Mouse (Mus musculus) intestine, embryonic 14.5 days (tissue): Measurements from ENCODE around the gene Ddah1. TPM values are rescaled to one million over a fixed set of nuclear protein-coding genes. Genes with fewer than 3 reads are reported as not detected.

Experiments used
- ATAC-seq: fragments of 200-750 bp; cut with Nextera tagmentation; replicated peaks from 2 replicates; pipeline ENCODE4 v1.8.0; 2017; ENCODE audit warnings: low read depth, moderate number of reproducible peaks, moderate TSS enrichment, moderate library complexity; ENCODE audit not compliant: low FRiP score, low TSS enrichment
- DNase-seq: peaks from one replicate; pipeline ENCODE4 v3.0.0-alpha.2; 2018; ENCODE audit warnings: low spot score
- H3K27ac ChIP-seq: fragments of 300-500 bp; sonication (generic); 2 replicates; pipeline ENCODE4 v1.5.1; 2014; ENCODE audit warnings: low read depth, mild to moderate bottlenecking, control low read depth
- H3K27me3 ChIP-seq: fragments of 300-500 bp; sonication (generic); replicated peaks from 2 replicates; pipeline ENCODE4 v1.6.1; 2014; ENCODE audit warnings: low read length, control low read depth; ENCODE audit not compliant: control insufficient read depth, insufficient read depth
- H3K36me3 ChIP-seq: fragments of 300-500 bp; sonication (generic); 2 replicates; pipeline ENCODE4 v1.6.1; 2014; ENCODE audit warnings: low read length, control low read depth; ENCODE audit not compliant: control insufficient read depth, insufficient read depth
- H3K4me1 ChIP-seq: fragments of 300-500 bp; sonication (generic); replicated peaks from 2 replicates; pipeline ENCODE4 v1.6.1; 2014; ENCODE audit warnings: low read length, control low read depth, mixed read lengths; ENCODE audit not compliant: control insufficient read depth, insufficient read depth
- H3K4me2 ChIP-seq: fragments of 300-500 bp; sonication (generic); 2 replicates; pipeline ENCODE4 v1.6.1; 2014; ENCODE audit warnings: low read length
- H3K4me3 ChIP-seq: fragments of 300-500 bp; sonication (generic); 2 replicates; pipeline ENCODE4 v1.5.1; 2014; ENCODE audit warnings: low read depth, low read length, control low read depth, mixed read lengths
- H3K9ac ChIP-seq: fragments of 300-500 bp; sonication (generic); 2 replicates; pipeline ENCODE4 v1.6.1; 2014; ENCODE audit warnings: mild to moderate bottlenecking, low read length
- H3K9me3 ChIP-seq: fragments of 300-500 bp; sonication (generic); 2 replicates; pipeline ENCODE4 v1.6.1; 2016; ENCODE audit warnings: low read length, control low read depth; ENCODE audit not compliant: control insufficient read depth
- WGBS: fragments of 180-500 bp; shearing (Covaris S2); extraction: QIAGEN DNeasy Blood & Tissue Kit; methylation state at CpG from one replicate; pipeline ENCODE4 v1.1.7; 2014; 5-methylcytosine and 5-hydroxymethylcytosine counted together
- polyA plus RNA-seq: library from polyadenylated mRNA; unstranded; fragments of >200 nt; fragmentation: Nextera tagmentation; extraction: Ambion mirVana; gene quantifications from 2 replicates; pipeline ENCODE4 v1.2.1, GENCODE M21; 2014

The Ddah1 gene
- polyA plus RNA-seq, 1 experiment from 2014 or later = 46.9 TPM

DNA sequence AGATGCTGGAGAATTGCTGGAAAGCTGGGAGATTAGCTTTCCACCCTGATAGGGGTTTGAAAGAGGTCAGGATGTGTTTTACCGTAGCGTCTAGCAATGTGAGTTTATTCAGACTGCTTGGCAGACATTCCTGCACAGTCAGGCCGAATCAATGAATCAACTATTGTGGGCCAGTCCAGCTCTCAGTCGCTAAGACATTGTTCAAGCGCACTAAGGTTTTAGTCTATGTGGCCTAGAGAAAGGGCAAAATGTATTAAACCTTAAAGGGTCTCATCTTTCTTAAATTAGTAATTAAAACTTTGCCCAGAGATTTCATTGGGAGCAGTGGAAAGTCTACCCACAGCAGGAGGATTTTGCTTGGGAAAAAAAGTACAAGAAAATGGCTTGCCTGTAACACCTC lies 48.0 kb downstream of the Ddah1 start:
- H3K27me3 ChIP-seq = no peaks in the 10 kb centered on the region
- DNase-seq = no peak
- no peak overlapping the region for H3K27ac ChIP-seq
- H3K4me3 ChIP-seq = no peak overlapping the region
- WGBS = 24% methylated on average over 5 of the region's 5 CpGs
- no peak for ATAC-seq
- H3K36me3 ChIP-seq = no peaks in the 10 kb centered on the region
- no peak overlapping the region for H3K4me2 ChIP-seq
- no peaks in the 10 kb centered on the region for H3K9me3 ChIP-seq
- peaks cover 7% of the 10 kb centered on the region; the same call in 1 of the 2 replicates for H3K4me1 ChIP-seq
- no peak overlapping the region for H3K9ac ChIP-seq

DNA sequence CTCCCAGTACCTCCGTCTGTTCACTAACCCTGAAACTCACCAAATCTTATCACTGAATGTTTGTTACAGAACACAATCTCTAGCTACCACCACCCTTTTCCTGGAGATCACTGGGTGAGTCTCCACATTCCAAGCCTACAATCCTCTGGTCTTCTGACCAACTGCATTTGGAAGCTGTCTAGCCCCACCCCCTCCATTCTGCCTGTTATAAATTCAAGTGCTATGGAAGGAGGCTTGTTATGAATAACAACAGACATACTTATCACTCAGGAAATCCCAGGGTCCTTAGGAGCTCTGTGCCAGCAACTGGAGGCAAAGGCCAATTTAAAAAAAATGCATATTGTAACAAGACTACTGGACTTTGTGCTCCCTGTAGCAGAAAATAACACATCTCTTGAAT lies 58.3 kb downstream of the Ddah1 start:
- DNase-seq (no peak), ATAC-seq (no peak)
- Histone ChIP-seq H3K27ac (no peak overlapping the region; the same call in 1 of the 2 replicates), H3K4me3 (no peak overlapping the region), H3K4me2 (no peak overlapping the region), H3K36me3 (no peaks in the 10 kb centered on the region), H3K4me1 (peaks cover 30% of the 10 kb centered on the region), H3K9me3 (no peaks in the 10 kb centered on the region), H3K9ac (no peak overlapping the region), H3K27me3 (no peaks in the 10 kb centered on the region)
- 55% methylated on average over 1 of the region's 1 CpGs for WGBS

DNA sequence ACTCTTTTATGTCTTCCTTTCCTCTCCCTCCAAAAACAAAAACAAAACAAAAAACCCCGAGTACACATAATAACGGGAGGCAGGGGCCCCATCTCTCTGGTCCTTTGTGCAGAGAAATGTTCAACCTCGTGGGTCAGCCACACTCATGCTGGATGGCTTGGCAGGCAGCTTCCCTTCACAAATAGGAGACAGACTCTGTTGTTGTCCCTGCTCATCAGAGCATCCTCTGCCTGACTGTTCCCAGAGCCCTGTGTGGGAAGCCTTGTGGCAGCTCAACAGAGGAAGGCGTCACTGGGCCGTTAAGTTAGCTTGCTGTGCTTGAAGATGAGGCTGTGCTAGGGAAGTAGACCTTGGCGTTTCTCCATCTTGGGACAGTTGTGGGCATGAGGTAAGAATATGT lies 58.8 kb downstream of the Ddah1 start:
- Histone ChIP-seq H3K9ac (no peak overlapping the region), H3K27ac (no peak overlapping the region; the same call in 1 of the 2 replicates), H3K9me3 (no peaks in the 10 kb centered on the region), H3K4me2 (no peak overlapping the region), H3K4me1 (peaks cover 31% of the 10 kb centered on the region), H3K36me3 (no peaks in the 10 kb centered on the region), H3K27me3 (no peaks in the 10 kb centered on the region), H3K4me3 (no peak overlapping the region)
- DNase-seq (no peak), ATAC-seq (no peak)
- WGBS = 53% methylated on average over 6 of the region's 6 CpGs

DNA sequence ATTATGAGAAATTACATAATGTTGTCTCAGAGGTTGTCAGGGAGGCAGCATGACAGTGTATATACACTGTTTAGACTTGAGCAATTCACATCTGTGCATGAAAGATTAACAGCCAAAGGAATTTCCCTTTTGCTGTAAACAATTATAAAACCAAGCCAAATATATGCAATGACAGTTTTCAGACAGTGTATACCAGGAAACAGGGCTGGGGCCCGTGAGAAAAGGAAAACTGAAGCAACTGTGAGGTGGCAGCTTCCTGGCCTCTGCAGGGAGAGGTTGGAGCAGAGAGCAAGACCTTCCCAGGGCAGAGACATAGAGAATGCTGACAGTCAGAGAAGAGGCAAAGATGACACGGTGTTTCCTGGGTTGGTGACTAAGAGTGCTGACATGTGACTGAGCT lies 62.0 kb downstream of the Ddah1 start:
- no peak for ATAC-seq
- H3K4me3 ChIP-seq = no peak overlapping the region
- H3K27ac ChIP-seq = peak overlapping the region; percentile 34
- peaks cover 23% of the 10 kb centered on the region for H3K4me1 ChIP-seq
- no peaks in the 10 kb centered on the region for H3K27me3 ChIP-seq
- no peak overlapping the region for H3K9ac ChIP-seq
- 30% methylated on average over 2 of the region's 2 CpGs for WGBS
- no peak for DNase-seq
- no peaks in the 10 kb centered on the region for H3K9me3 ChIP-seq
- H3K36me3 ChIP-seq = no peaks in the 10 kb centered on the region
- H3K4me2 ChIP-seq = no peak overlapping the region

DNA sequence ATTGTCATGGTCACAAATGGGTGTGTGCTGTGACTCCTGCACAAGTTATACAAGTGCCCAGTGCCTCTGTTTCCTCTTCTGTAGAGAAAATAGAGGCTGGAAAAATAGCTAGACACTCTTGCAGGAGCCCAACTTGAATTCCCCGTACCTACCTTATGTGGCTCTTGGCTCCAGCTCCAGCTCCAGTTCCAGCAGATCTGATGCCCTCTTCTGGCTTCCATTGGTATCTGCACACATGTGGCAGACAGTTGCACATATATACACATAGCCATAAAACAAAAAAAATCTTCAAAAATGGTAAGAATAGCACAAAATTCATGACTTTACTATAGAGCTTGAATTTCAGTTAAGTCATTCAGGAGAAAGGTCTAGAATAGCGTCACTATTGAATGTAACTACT lies 62.5 kb downstream of the Ddah1 start:
- Histone ChIP-seq H3K9ac (no peak overlapping the region), H3K36me3 (no peaks in the 10 kb centered on the region), H3K27me3 (no peaks in the 10 kb centered on the region), H3K27ac (peak overlapping the region; percentile 34), H3K4me1 (peaks cover 23% of the 10 kb centered on the region), H3K9me3 (no peaks in the 10 kb centered on the region), H3K4me3 (no peak overlapping the region), H3K4me2 (no peak overlapping the region)
- DNase-seq = no peak
- no peak for ATAC-seq
- 95% methylated on average over 2 of the region's 2 CpGs for WGBS

DNA sequence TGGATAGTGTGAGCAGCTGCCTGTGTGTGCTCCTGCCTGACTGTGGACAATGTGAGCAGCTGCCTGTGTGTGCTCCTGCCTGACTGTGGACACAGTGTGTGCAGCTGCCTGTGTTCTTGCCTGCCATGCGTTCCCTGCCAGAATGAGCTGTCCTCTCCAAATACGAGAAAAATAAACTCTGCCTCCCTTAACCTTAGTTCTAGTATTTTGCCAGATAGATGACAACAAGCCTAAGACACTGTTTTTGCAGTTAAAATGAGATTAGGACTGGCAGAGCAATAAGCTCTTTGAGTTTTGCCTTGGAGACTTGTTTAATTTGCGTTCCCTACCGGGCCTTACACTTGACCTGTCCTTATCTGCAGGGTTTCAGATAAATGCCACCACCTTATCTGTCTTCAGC lies 63.7 kb downstream of the Ddah1 start:
- Histone ChIP-seq H3K4me3 (no peak overlapping the region), H3K4me2 (no peak overlapping the region), H3K27me3 (no peaks in the 10 kb centered on the region), H3K9ac (no peak overlapping the region), H3K9me3 (no peaks in the 10 kb centered on the region), H3K27ac (no peak overlapping the region), H3K36me3 (no peaks in the 10 kb centered on the region), H3K4me1 (peaks cover 16% of the 10 kb centered on the region)
- no peak for DNase-seq
- no peak for ATAC-seq
- 65% methylated on average over 4 of the region's 4 CpGs for WGBS

DNA sequence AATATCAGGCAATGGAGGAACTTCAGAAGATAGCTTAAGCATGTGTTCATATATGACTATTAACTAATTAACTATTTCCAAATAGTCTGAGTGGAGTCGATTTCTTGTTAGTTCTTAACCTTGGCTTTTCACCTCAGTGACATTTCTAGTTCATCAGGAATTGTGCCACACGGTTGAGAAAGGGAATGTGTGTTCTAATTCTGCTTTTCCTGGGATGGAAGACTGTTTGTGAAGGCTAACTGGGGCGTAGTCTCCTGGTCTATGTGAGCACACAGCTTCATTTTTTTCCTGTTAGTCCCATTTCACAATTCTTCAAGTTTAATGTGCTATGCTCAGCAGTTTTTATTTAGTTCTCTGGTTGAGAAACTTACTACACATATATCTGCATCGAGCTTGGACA lies 65.2 kb downstream of the Ddah1 start:
- H3K4me1 ChIP-seq = peaks cover 26% of the 10 kb centered on the region
- H3K9ac ChIP-seq = no peak overlapping the region
- DNase-seq = no peak
- H3K36me3 ChIP-seq = no peaks in the 10 kb centered on the region
- no peak for ATAC-seq
- WGBS = 82% methylated on average over 4 of the region's 4 CpGs
- H3K27me3 ChIP-seq = no peaks in the 10 kb centered on the region
- no peak overlapping the region for H3K27ac ChIP-seq
- no peak overlapping the region for H3K4me2 ChIP-seq
- H3K9me3 ChIP-seq = no peaks in the 10 kb centered on the region
- H3K4me3 ChIP-seq = no peak overlapping the region

DNA sequence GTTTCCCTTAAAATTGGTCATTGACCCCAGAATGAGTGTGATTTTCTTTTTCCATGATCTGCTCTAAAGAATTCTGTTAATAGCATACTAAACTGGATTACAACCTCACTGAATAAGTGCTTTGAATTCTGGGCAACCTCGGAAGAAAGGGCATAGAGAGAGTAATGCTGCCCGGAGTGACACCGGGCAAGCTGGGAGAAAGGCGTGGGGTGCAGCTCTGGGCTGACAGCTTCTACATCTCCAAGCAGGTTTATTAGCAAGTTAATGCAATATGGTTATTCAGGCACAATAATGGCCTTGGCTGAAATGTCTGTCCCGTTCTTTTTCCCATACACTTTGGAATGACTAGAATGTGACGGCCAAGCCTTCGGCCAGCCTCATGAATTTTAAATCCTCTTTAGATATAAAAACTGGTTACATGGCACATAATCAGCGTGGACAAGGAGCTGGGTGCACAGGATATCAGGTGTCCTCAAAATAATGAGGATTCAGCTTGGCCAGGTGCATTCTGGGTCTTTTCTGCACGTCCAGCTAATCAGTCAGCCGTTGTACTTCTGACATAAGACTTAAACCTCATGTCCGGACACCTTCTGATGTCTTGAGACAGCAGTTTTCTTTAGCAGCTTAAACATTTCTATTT lies 67.1 kb downstream of the Ddah1 start:
- Histone ChIP-seq H3K36me3 (no peaks in the 10 kb centered on the region), H3K4me2 (no peak overlapping the region), H3K9ac (no peak overlapping the region), H3K27ac (no peak overlapping the region), H3K27me3 (no peaks in the 10 kb centered on the region), H3K9me3 (no peaks in the 10 kb centered on the region), H3K4me1 (peaks cover 17% of the 10 kb centered on the region), H3K4me3 (no peak overlapping the region)
- no peak for ATAC-seq
- DNase-seq = no peak
- WGBS = 80% methylated on average over 11 of the region's 11 CpGs
